Mouse (Mus musculus) liver, embryonic 16.5 days (tissue): ENCODE data around the gene Psap. TPM values are rescaled to one million over a fixed set of nuclear protein-coding genes. Genes with fewer than 3 reads are reported as not detected.

Source experiments
- ATAC-seq: fragments of 200-750 bp; cut with Nextera tagmentation; 2 replicates; pipeline ENCODE4 v1.8.0; 2017; ENCODE audit warnings: low read depth, mild to moderate bottlenecking, moderate number of reproducible peaks, moderate library complexity
- H3K27ac ChIP-seq: fragments of 300-500 bp; sonication (generic); 2 replicates; pipeline ENCODE4 v1.5.1; 2014; ENCODE audit warnings: mild to moderate bottlenecking, low read length
- H3K27me3 ChIP-seq: fragments of 300-500 bp; sonication (generic); 2 replicates; pipeline ENCODE4 v1.6.1; 2014; ENCODE audit warnings: low read depth, low read length, mixed read lengths; ENCODE audit not compliant: control insufficient read depth, insufficient read depth
- H3K36me3 ChIP-seq: fragments of 300-500 bp; sonication (generic); 2 replicates; pipeline ENCODE4 v1.6.1; 2014; ENCODE audit warnings: mild to moderate bottlenecking; ENCODE audit not compliant: control insufficient read depth, insufficient read depth
- H3K4me1 ChIP-seq: fragments of 300-500 bp; sonication (generic); 2 replicates; pipeline ENCODE4 v1.6.1; 2014; ENCODE audit warnings: low read depth, low read length, mixed read lengths; ENCODE audit not compliant: control insufficient read depth
- H3K4me2 ChIP-seq: fragments of 300-500 bp; sonication (generic); 2 replicates; pipeline ENCODE4 v1.6.1; 2014; ENCODE audit warnings: low read depth, low read length, mixed read lengths
- H3K4me3 ChIP-seq: fragments of 300-500 bp; sonication (generic); 2 replicates; pipeline ENCODE4 v1.5.1; 2014; ENCODE audit warnings: low read depth, mild to moderate bottlenecking, low read length
- H3K9ac ChIP-seq: fragments of 300-500 bp; sonication (generic); 2 replicates; pipeline ENCODE4 v1.6.1; 2014; ENCODE audit warnings: low read depth, low read length
- H3K9me3 ChIP-seq: fragments of 300-500 bp; sonication (generic); replicated peaks from 2 replicates; pipeline ENCODE4 v1.6.1; 2016; ENCODE audit warnings: low read length; ENCODE audit not compliant: control insufficient read depth
- WGBS: fragments of 180-500 bp; shearing (Covaris S2); extraction: QIAGEN DNeasy Blood & Tissue Kit; methylation state at CpG from one replicate; pipeline ENCODE4 v1.1.7; 2014; ENCODE audit not compliant: insufficient replicate concordance; 5-methylcytosine and 5-hydroxymethylcytosine counted together
- polyA plus RNA-seq: library from polyadenylated mRNA; unstranded; fragments of >200 nt; fragmentation: Nextera tagmentation; extraction: Ambion mirVana; gene quantifications from 2 replicates; pipeline ENCODE4 v1.2.1, GENCODE M21; 2015

The Psap gene
- polyA plus RNA-seq, 1 experiment from 2014 or later, result 82.2 TPM

DNA sequence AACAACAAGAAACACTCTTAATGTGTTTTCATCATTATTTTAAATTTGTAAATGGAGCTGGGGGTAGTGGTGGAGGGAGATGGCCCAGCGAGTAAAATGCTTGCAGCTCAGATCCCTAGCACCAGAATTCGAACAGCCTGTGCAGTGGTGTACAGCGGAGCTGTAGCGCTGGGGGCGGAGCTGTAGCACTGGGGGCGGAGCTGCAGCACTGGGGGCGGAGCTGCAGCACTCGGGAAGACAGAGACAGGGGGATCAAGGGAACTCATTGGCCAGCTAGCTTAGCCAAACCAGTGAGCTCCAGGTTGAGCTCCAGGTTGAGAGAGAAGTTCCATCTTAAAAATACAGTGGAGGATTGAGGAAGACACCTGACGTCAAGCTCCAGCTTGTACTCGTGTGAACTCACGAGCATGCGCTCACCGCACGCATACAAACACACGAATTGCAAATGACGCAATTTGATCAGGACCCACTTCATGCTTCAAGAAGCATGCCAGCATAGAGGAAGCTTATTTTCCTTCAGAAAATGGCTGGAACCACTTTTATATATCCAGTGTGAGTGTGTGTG, 20.1 kb upstream of the Psap start:
- no peaks in the 10 kb centered on the region for H3K9me3 ChIP-seq
- WGBS, result 54% methylated on average over 16 of the region's 16 CpGs
- ATAC-seq, result no peak
- peaks cover 12% of the 10 kb centered on the region for H3K4me1 ChIP-seq
- H3K27me3 ChIP-seq, result no peaks in the 10 kb centered on the region
- H3K4me3 ChIP-seq, result no peak overlapping the region
- H3K9ac ChIP-seq, result no peak overlapping the region
- no peak overlapping the region for H3K27ac ChIP-seq
- no peak overlapping the region for H3K4me2 ChIP-seq
- no peaks in the 10 kb centered on the region for H3K36me3 ChIP-seq

DNA sequence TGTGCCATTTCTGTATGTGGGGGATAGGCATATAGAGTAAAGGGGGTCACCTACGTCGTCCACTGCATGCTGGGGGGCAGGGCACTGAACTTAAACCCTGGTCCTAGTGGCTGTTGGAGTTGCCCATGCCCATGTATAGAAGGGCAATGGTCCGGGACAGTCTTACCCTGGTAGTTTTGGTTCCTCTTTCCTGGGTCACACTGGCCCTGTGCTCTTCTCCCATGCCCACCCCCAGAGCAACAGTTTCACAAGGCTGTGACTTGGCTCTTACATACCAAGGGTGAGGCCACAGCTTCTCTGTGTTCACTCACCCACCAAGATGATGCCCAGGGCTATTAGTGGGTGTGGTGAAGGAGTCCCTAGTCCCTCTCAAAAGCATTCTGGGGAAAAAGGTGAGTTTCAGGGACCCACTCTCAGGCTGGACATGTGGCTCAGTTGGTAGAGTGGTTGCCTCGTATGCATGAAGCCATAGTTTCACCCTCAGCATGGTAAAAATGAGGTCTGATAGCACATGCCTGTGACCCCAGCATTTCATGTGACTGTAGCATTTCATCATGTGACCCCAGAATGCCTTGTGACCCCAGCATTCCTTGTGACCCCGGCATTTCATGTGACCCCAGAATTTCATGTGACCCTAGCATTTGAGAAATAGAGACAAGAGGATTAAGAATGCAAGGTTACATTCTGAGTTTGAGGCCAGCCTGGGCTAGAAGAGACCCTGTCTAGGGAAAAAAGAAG, 16.7 kb upstream of the Psap start:
- H3K4me2 ChIP-seq, result no peak overlapping the region
- WGBS, result 49% methylated on average over 5 of the region's 5 CpGs
- no peak overlapping the region for H3K9ac ChIP-seq
- H3K9me3 ChIP-seq, result no peaks in the 10 kb centered on the region
- H3K36me3 ChIP-seq, result no peaks in the 10 kb centered on the region
- H3K4me3 ChIP-seq, result no peak overlapping the region
- H3K27ac ChIP-seq, result peak overlapping the region; percentile 26
- peak; percentile 47 for ATAC-seq
- H3K27me3 ChIP-seq, result no peaks in the 10 kb centered on the region
- H3K4me1 ChIP-seq, result peaks cover 12% of the 10 kb centered on the region

DNA sequence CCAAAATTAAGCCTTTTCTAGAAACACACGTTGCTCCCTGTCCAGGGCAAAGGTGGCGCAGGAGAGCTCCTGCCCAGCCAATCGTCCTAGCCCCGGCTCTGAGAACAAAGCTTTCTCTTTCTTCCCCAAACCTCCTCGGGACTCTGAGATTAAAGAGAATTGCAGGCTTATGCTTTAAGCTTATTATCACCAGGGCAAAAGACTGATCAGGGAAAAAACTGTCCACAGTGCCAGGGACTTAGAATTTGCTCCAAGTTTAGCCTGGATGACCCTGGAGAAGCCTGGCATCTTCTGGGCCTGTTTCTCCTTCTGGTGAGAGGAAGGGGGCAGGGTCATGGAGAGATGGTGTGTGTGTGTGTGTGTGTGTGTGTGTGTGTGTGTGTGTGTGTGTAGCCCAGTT, 15.9 kb upstream of the Psap start:
- ATAC-seq, result no peak
- H3K9ac ChIP-seq, result no peak overlapping the region
- no peaks in the 10 kb centered on the region for H3K27me3 ChIP-seq
- H3K36me3 ChIP-seq, result no peaks in the 10 kb centered on the region
- H3K9me3 ChIP-seq, result no peaks in the 10 kb centered on the region
- no peak overlapping the region for H3K4me2 ChIP-seq
- no peak overlapping the region for H3K27ac ChIP-seq
- no peak overlapping the region for H3K4me3 ChIP-seq
- peaks cover 8% of the 10 kb centered on the region for H3K4me1 ChIP-seq
- WGBS, result 40% methylated on average over 5 of the region's 5 CpGs

DNA sequence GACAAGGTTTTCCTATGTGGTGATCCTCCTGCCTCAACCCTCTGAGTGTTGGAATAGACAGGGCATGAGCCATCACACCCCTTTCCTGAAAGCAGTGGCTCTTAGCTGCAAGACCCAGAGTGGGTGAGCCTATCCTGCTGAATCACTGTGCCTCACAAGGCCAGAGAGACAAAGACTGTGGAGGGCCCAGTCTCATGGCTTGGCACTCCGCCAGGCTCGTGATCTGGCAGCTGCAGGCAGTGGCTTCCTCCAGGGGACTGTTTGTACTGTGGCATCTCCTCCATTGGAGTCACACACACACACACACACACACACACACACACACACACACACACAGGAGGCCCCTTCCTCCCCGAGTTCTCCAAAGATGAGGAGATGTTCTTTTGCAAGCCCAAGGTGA, 15.0 kb upstream of the Psap start:
- 17% methylated on average over 3 of the region's 3 CpGs for WGBS
- Histone ChIP-seq H3K4me2 (no peak overlapping the region), H3K27me3 (no peaks in the 10 kb centered on the region), H3K9me3 (no peaks in the 10 kb centered on the region), H3K4me1 (peaks cover 3% of the 10 kb centered on the region), H3K9ac (no peak overlapping the region), H3K4me3 (no peak overlapping the region), H3K27ac (no peak overlapping the region), H3K36me3 (no peaks in the 10 kb centered on the region)
- ATAC-seq, result peak; percentile 64

DNA sequence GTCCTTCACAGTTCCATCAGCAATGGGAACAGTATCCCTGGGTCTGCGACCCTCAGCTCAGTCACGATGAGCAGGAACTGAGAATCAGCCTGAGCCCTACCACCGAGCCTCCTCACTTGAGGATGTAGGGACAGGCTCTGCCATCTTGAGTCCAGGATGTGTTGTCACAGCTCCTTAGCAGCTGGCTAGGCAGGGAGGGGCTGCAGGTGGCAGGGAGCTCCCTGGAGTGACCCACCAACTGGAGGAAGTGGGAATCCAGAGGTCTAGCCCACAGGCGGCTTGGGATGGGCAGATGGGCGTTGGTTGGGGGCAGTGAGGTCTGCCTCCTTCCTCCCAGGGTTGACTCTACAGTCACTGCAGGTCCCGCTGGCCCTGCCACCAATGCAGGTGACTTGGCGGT, 14.1 kb upstream of the Psap start:
- no peak for ATAC-seq
- Histone ChIP-seq H3K36me3 (no peaks in the 10 kb centered on the region), H3K4me3 (no peak overlapping the region), H3K9me3 (no peaks in the 10 kb centered on the region), H3K27me3 (no peaks in the 10 kb centered on the region), H3K27ac (no peak overlapping the region), H3K9ac (no peak overlapping the region), H3K4me1 (peaks cover 3% of the 10 kb centered on the region), H3K4me2 (no peak overlapping the region)
- 50% methylated on average over 7 of the region's 7 CpGs for WGBS

DNA sequence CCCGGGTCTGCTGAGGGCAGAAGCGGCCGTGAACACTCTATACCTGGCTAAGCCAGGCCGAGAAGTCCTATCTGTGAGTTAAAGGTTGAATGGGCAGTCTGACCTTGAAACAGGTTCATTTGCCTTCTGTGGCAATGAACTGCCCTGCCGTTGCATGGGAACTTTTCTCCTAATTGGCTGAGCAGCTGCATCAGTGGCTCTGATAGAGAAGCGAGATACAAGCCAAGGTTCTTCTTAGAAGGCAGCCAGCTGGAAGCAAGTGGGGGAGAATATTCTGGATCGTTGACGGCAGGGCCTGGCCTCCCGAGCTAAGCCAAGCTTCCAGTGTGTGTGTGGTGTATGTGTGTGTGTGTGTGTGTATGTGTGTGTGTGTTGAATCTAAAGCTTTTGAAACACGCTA, 12.2 kb upstream of the Psap start:
- no peak overlapping the region for H3K4me2 ChIP-seq
- no peak overlapping the region for H3K9ac ChIP-seq
- 60% methylated on average over 10 of the region's 10 CpGs for WGBS

DNA sequence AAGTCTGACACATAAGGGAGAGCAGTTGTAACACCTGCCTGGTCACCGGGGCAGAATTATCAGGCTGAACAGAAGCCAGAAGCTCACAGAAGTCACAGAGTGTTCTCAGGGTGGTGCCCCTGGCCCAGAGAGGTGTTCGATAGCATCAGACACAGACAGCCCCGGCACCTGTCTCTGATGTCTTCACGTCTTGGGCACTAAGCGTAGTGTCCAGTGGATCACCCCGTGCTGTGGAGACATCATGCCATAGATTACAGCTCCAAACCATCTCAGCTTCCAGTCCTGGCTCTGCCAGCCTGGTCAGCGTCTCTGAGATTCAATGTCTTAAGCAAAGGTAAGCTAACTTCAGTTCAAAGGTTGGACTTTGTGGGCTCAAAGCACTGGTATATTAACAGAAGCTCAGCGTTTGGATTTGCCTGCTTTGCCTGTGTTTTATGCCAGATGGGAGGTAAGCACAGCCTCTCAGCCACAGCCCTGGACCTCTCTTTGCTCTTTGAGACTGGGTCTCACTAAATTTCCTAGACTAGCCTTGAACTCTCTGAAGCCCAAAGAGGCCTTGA, 10.5 kb upstream of the Psap start:
- H3K27me3 ChIP-seq, result no peaks in the 10 kb centered on the region
- no peak overlapping the region for H3K4me3 ChIP-seq
- peaks cover 3% of the 10 kb centered on the region for H3K4me1 ChIP-seq
- H3K9ac ChIP-seq, result no peak overlapping the region
- no peaks in the 10 kb centered on the region for H3K36me3 ChIP-seq
- no peak for ATAC-seq
- H3K27ac ChIP-seq, result no peak overlapping the region
- 66% methylated on average over 8 of the region's 8 CpGs for WGBS
- H3K4me2 ChIP-seq, result no peak overlapping the region
- H3K9me3 ChIP-seq, result no peaks in the 10 kb centered on the region

More for the DNA sequence above, 12.2 kb upstream of the Psap start:
- ATAC-seq, result no peak
- Histone ChIP-seq H3K4me3 (no peak overlapping the region), H3K4me1 (peaks cover 3% of the 10 kb centered on the region), H3K36me3 (no peaks in the 10 kb centered on the region), H3K27me3 (no peaks in the 10 kb centered on the region), H3K27ac (no peak overlapping the region), H3K9me3 (no peaks in the 10 kb centered on the region)

DNA sequence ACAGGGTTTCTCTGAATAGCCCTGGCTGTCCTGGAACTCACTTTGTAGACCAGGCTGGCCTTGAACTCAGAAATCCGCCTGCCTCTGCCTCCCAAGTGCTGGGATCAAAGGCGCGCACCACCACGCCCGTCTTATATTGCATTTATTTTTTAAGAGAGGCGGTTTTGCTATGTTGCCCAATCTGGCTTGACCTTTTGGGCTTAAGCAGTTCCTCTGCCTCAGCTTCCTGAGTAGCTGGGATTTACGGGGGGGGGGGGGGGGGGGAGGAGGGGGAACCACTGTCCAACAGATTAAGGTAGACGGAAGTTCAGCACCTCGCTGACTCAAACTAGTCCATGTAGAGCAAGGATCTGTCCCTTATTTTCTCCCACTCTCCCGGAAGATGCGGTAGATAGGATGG, 8.7 kb upstream of the Psap start:
- no peaks in the 10 kb centered on the region for H3K9me3 ChIP-seq
- 54% methylated on average over 11 of the region's 11 CpGs for WGBS
- no peaks in the 10 kb centered on the region for H3K27me3 ChIP-seq
- H3K27ac ChIP-seq, result no peak overlapping the region
- H3K4me3 ChIP-seq, result no peak overlapping the region
- no peaks in the 10 kb centered on the region for H3K36me3 ChIP-seq
- H3K9ac ChIP-seq, result no peak overlapping the region
- no peak for ATAC-seq
- H3K4me1 ChIP-seq, result peaks cover 9% of the 10 kb centered on the region
- no peak overlapping the region for H3K4me2 ChIP-seq
